Mouse (Mus musculus): ENCODE measurements around the gene Armc2. TPM values are rescaled to one million over a fixed set of nuclear protein-coding genes. Genes with fewer than 3 reads are reported as not detected.

The Armc2 gene
- polyA plus RNA-seq (2014; fragmentation: Illumina TruSeq; extraction: RNeasy Lipid Tissue Mini Kit (QIAGEN cat#74804); ENCODE audit: low replicate concordance), result 1.4 TPM

GRCm38 (mm10) chr10:42018016-42018949 is at the start of gene Armc2:
TSS of gene Armc2 (minus strand) at chr10:42018442.

Other genes with a start within 250 kb of the Armc2 start
- gene Cep57l1, start 208.6 kb downstream of the Armc2 start, polyA plus RNA-seq (2014; fragmentation: Illumina TruSeq; extraction: RNeasy Lipid Tissue Mini Kit (QIAGEN cat#74804); ENCODE audit: low replicate concordance), result 9.1 TPM
- gene Sesn1, start 208.5 kb downstream of the Armc2 start, polyA plus RNA-seq (2014; fragmentation: Illumina TruSeq; extraction: RNeasy Lipid Tissue Mini Kit (QIAGEN cat#74804); ENCODE audit: low replicate concordance), result 135 TPM

Measured in small intestine, adult 10 weeks (tissue).